Mouse (Mus musculus): ENCODE measurements at regions not wholly inside any gene's neighbourhood (a gene's known extent, or its start where the extent isn't known, plus 50 kb on each side); places are given as distances from the start of the nearest gene placed in this dataset.

DNA sequence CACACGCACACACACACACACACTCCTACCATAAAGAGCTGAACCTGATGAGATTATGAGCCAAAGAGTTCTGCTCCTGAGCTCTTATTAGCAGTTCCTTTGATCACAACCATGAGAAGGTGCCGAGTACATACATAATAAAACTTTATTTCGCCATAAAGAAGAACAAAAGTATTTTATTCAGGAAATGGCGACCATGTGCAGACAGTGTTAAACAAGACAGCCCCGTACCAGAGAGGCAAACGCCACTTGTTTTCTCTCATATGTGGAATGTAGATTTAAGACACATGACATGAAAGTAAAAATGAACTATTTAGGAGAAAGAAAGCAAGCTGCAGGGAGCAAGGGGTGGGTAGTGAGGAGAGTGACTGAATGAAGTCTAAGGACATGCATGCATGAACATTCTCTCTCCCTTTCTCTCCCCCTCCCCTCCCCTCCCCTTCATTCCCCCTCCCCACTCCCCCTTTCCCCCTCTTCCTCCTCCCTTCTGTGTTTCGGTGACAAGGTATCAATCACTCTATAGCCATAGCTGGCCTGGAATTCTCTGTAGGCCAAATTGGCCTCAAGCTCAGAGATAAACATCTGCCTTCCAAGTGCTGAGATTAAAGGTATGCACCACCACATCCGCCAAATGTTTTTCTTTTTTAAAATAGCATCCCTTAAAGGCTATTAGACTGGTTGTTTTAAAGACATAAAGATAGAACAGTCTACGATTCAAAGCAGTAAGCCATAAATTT is 266.0 kb upstream of the Map3k7 start:
- Histone ChIP-seq H3K27ac (replicated peaks; ENCODE audit: low read depth, low read length) (no peak overlapping the region), H3K4me3 (ENCODE audit: insufficient read depth, low read depth, low read length) (no peak overlapping the region), H3K4me1 (ENCODE audit: control insufficient read depth, insufficient read depth, insufficient read length, low read length) (no peaks in the 10 kb centered on the region)

DNA sequence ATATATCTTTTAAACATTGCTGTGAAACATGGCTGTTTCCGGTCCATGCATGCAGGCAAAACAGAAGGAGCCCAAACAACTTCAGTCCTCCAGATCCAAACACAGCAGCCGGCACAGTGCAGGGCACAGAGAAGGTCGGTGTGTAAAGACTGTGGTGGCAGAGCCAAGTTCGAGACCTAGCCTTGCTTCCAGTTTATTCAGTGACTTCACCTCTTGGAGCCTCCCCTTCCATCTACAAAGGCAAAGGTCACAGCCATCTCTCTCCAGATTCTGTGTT is 265.5 kb upstream of the Map3k7 start:
- no peaks in the 10 kb centered on the region for H3K4me1 ChIP-seq (ENCODE audit: control insufficient read depth, insufficient read depth, insufficient read length, low read length)
- no peak overlapping the region for H3K4me3 ChIP-seq (ENCODE audit: insufficient read depth, low read depth, low read length)
- no peak overlapping the region for H3K27ac ChIP-seq (replicated peaks; ENCODE audit: low read depth, low read length)

DNA sequence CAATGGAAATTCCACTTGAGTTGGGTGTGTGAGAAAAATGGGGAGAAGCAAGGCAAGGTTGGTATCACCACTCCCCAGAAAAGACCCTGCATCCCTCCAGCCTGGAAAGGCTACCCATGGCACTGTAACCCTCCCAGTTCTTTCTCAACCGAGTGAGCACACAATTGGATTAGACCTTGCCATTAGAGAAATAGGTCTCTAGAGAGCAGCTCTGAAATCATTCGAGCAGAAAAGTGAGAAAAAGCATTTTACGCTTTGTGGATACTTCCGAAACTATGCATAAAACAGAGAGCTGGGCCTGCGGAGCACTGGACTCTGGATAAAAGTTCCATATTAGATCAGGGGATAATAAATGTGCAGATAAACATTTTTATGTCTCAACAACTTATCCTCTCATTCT is 264.6 kb upstream of the Map3k7 start:
- Histone ChIP-seq H3K27ac (replicated peaks; ENCODE audit: low read depth, low read length) (no peak overlapping the region), H3K4me1 (ENCODE audit: control insufficient read depth, insufficient read depth, insufficient read length, low read length) (no peaks in the 10 kb centered on the region), H3K4me3 (ENCODE audit: insufficient read depth, low read depth, low read length) (no peak overlapping the region)

DNA sequence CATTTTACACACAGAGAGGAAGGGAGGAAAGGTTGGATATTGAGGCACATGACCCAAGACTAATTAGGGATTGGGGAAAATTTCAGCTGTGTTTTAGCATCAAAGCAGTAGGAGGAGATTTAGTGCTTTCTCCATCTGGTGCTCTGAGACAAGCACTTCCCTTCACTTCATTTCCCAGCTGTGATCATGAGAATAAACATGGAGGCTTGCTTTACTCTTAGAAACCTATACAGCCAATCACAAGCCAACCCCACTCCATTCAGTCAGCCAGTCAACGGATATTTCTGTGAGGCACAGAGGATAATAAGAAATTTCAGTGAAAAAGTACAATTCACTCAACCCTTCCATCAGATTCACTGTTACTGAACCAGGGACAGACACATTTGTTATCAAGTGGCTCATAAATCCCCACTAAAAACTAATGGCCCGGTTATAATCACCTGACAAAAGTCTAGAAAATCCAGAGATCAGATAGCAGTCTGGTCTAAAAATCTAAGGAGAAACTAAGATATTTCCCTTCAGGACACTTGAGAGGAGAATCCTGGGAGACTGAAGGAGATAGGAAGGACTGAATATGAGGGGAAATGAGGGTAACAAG is 249.7 kb upstream of the Map3k7 start:
- H3K4me1 ChIP-seq (ENCODE audit: control insufficient read depth, insufficient read depth, insufficient read length, low read length) = no peaks in the 10 kb centered on the region
- no peak overlapping the region for H3K4me3 ChIP-seq (ENCODE audit: insufficient read depth, low read depth, low read length)
- H3K27ac ChIP-seq (replicated peaks; ENCODE audit: low read depth, low read length) = no peak overlapping the region

DNA sequence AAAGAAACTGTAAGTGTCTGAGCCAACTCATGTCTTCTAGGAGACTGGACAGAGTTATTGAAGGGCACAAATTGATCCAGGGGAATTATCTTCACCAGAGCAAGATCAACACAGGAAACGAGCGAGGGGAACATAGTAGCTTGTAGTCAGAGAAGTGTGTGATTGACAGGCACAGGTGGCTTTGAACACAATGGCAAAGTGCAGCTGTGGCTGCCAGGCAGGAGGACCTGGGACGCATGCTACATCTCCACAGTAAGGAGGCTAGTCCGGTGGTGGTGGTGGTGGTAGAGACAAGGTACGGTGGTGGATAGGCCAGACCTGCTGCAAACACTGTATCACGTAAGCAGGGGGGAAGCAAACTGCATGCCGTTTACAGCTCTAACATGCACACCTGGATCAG is 240.4 kb upstream of the Map3k7 start:
- Histone ChIP-seq H3K27ac (replicated peaks; ENCODE audit: low read depth, low read length) (no peak overlapping the region), H3K4me3 (ENCODE audit: insufficient read depth, low read depth, low read length) (no peak overlapping the region), H3K4me1 (ENCODE audit: control insufficient read depth, insufficient read depth, insufficient read length, low read length) (no peaks in the 10 kb centered on the region)

DNA sequence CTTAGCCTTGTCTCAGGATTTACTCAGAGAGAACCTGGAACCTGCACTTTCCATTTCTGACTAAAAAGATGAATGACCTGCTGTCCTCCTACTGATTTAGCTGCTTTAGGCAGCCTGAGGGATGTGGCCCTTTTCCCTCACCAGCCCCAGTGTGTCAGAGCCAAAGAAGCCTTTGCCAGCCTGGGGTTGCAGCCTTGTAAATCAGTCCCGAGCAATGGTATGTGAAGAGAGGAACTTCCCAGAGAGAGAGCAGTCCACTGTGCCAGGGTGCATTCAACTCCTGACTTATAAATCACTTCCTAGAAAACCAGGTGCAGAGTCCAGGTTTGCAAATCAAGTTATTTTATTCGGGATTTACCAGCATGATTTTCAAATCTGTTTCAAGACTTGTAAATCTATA is 239.5 kb upstream of the Map3k7 start:
- H3K4me3 ChIP-seq (ENCODE audit: insufficient read depth, low read depth, low read length) = no peak overlapping the region
- H3K4me1 ChIP-seq (ENCODE audit: control insufficient read depth, insufficient read depth, insufficient read length, low read length) = no peaks in the 10 kb centered on the region
- no peak overlapping the region for H3K27ac ChIP-seq (replicated peaks; ENCODE audit: low read depth, low read length)

DNA sequence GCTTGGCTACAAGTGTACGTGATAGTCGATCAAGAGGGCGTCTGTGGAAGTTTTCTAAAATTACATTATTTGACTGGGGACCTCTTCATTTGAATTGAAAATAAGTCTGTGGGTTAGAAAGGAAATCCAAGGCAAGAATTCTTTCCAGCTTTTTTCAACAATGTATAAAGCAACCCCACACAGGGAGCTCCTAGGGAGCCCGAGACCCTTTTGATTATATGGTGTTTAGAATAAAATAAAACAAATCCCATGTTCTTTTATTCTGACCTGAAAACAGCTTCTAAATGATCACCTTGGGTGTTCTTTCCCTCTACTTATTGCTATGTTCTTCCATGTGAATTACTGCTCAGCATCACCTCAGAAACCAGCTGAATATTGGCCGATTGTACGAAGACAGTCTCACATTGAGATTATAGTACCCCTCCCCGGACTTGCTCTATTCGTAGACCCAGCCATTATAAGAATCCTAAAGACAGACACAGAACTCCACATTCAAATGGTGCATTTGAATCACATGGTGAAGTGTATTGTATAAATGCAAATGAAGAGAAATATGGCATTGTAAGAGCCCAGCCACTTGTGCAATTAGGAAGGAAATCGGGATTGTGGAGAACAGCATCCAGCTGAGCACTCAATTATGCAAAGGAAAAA is 236.3 kb upstream of the Map3k7 start:
- Histone ChIP-seq H3K4me3 (ENCODE audit: insufficient read depth, low read depth, low read length) (no peak overlapping the region), H3K27ac (replicated peaks; ENCODE audit: low read depth, low read length) (no peak overlapping the region), H3K4me1 (ENCODE audit: control insufficient read depth, insufficient read depth, insufficient read length, low read length) (no peaks in the 10 kb centered on the region)

DNA sequence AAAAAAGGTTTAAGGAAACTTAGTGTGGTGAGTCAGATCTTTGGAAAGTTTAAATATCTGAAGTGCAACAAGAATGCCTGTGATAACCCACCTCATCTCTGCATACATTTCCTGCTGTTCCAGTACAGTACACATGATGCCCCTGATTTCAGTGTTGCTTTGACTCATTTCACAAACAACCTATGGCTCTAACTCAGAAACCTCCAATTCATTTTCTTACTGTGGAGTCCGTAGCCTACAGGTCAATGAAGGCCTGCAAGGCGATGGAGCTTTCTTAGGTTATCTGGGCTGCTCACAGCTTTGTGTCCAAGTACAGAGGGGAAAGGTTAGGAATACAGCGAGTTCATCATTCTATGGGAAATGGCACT is 235.8 kb upstream of the Map3k7 start:
- no peak overlapping the region for H3K27ac ChIP-seq (replicated peaks; ENCODE audit: low read depth, low read length)
- H3K4me1 ChIP-seq (ENCODE audit: control insufficient read depth, insufficient read depth, insufficient read length, low read length) = no peaks in the 10 kb centered on the region
- no peak overlapping the region for H3K4me3 ChIP-seq (ENCODE audit: insufficient read depth, low read depth, low read length)

DNA sequence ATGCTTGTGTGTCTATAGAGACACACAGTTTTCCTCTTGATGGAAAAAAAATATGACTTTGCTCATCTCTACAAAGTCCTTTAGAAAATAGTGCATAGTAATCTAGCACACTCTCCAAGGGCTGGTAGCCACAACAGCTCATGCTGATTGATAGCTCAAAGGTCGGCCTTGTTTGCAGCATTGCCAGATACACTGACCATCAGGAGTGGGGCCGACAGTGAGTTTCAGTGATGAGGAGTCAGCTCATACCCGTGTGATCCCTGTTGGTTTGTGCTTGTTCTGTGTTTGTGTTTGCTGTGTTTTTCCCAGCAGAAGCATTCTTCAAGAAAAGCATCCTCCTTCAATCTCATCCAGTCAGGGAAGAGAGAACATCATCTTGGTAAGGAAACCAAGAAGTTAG is 220.1 kb upstream of the Map3k7 start:
- Histone ChIP-seq H3K4me1 (ENCODE audit: control insufficient read depth, insufficient read depth, insufficient read length, low read length) (no peaks in the 10 kb centered on the region), H3K27ac (replicated peaks; ENCODE audit: low read depth, low read length) (no peak overlapping the region), H3K4me3 (ENCODE audit: insufficient read depth, low read depth, low read length) (no peak overlapping the region)

DNA sequence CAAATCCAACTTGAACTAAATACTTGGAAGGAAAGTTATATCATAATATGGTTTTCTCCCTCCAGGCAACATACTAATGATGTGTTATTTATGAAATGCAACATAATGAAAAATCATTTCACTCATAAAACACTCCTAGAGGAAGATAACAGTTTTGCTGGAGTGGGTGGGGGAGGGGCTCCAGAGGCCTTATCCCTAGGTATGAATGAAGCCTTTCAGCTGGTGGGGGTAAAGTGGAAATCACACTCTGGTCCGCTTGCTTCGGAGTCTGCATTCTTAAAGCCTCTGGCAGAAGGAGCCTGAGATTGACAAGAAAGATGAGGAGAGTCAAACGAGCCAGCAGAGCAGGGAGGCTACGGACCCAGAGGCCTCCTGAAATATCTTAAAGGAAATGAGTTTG is 219.5 kb upstream of the Map3k7 start:
- H3K4me3 ChIP-seq (ENCODE audit: insufficient read depth, low read depth, low read length) = no peak overlapping the region
- H3K4me1 ChIP-seq (ENCODE audit: control insufficient read depth, insufficient read depth, insufficient read length, low read length) = no peaks in the 10 kb centered on the region
- no peak overlapping the region for H3K27ac ChIP-seq (replicated peaks; ENCODE audit: low read depth, low read length)

DNA sequence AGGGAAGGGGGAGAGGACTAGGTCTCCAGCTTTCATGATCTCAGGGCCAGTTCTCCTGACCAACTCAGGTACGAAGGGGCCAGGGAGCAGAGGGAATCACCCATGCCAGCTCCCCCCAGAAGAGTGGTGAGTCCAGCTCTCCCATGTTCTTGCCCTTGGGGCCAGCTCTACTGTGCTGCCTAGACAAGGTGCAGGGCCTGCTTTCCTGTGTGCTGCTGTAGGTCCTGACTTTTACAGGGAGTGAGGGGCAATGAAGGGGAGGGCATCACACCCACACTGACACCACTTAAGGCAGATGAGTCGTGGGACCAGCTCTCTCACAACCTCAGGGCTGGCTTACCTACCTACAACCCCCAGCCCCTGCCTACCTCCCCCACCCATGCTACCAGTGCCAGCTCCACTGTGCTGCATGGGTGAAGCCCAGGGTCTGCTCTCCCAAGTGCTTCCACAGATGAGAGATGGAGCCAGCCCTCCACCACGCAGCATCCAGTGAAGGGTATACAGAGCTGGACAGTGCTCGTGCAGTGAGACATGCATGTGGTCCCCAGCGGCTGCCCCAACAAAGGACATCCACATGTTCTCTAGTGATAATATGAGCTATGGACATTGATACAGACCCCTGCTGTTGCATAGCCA is 210.1 kb upstream of the Map3k7 start:
- no peaks in the 10 kb centered on the region for H3K4me1 ChIP-seq (ENCODE audit: control insufficient read depth, insufficient read depth, insufficient read length, low read length)
- H3K27ac ChIP-seq (replicated peaks; ENCODE audit: low read depth, low read length) = no peak overlapping the region
- no peak overlapping the region for H3K4me3 ChIP-seq (ENCODE audit: insufficient read depth, low read depth, low read length)

DNA sequence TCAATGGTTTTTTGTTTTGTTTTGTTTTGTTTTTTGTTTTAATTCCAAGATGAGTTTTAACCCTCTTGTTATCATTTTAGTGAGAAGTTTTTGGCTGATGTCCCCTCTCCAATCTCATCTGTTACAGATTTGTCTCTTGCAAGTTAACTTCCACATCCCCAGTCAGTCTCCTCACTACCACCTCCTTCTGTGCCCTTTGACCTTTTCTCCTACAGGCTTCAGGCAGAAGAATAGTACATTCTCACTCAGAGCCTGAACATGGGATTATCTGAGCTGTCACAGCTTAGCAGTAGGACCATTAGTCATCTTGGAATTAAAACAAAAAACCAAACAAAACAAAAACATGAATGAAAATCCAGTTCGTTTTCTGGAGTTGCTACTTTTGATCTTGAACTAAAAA is 206.8 kb upstream of the Map3k7 start:
- H3K4me1 ChIP-seq (ENCODE audit: control insufficient read depth, insufficient read depth, insufficient read length, low read length) = no peaks in the 10 kb centered on the region
- H3K27ac ChIP-seq (replicated peaks; ENCODE audit: low read depth, low read length) = no peak overlapping the region
- H3K4me3 ChIP-seq (ENCODE audit: insufficient read depth, low read depth, low read length) = no peak overlapping the region

DNA sequence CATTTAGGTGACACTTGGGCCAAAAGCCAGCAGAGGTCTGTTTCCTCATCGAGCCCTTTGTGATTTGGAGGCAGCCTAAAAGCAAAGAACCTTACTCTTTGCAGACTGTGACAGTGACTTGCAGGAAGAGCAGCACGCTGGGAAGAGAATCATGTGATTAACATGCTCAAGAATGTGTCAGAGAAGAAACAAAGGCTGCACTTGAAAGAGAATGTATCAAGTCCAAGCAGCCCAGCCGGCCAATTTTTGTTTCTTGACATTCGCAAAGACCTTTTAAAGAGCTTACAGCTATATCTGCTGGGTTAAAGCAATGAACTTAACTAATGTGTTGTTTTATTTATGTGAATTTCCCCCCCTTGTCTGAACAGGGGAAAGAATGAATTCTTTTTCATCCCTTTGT is 203.8 kb upstream of the Map3k7 start:
- Histone ChIP-seq H3K4me1 (ENCODE audit: control insufficient read depth, insufficient read depth, insufficient read length, low read length) (no peaks in the 10 kb centered on the region), H3K4me3 (ENCODE audit: insufficient read depth, low read depth, low read length) (no peak overlapping the region), H3K27ac (replicated peaks; ENCODE audit: low read depth, low read length) (no peak overlapping the region)

DNA sequence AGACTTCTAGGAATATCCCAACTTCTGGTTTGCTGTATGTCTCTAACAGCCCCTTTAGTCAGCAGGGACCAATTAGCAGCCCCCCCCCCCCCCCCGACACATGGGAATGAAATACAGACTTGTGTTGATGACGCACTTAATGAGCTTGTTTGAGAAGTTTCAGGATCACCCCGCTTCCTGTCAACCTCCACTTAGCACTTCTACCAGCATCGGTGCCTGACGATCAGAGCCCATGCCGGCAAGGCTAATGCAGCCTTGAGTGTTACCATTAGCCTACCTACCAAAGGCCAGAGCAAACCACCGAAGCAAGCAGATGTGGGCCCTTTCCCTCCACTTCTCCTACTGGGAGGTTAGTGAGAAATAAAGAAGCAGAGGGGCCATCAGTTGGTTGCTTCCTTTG is 201.7 kb upstream of the Map3k7 start:
- no peak overlapping the region for H3K4me3 ChIP-seq (ENCODE audit: insufficient read depth, low read depth, low read length)
- H3K4me1 ChIP-seq (ENCODE audit: control insufficient read depth, insufficient read depth, insufficient read length, low read length) = no peaks in the 10 kb centered on the region
- no peak overlapping the region for H3K27ac ChIP-seq (replicated peaks; ENCODE audit: low read depth, low read length)

DNA sequence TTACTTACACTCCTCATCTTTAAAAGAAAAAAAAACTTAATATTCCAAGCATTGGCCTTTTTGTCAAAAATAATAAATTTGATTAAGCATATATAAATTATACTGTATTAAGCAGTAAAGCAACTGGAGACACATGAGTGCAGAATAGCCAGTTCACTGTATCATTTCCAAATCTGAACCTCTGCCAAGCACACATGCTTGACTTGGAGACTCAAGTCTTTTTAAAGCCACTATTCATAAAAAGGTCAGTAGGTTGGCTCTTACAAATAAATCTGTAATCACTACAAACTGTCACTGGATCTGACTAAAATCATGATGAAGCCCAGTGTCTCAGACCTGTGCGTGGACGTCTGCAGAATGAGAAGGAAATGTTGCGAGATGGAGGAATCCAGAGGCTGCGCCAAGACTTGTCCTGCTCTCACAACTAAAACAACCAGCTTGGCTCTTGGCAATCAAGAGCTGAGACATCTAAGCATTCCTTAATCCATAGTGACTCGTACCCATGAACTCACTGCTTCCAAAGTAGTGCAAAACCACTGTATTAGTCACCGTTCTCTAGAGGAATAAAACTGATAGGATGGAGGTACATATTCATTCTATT is 195.8 kb upstream of the Map3k7 start:
- Histone ChIP-seq H3K4me3 (ENCODE audit: insufficient read depth, low read depth, low read length) (no peak overlapping the region), H3K4me1 (ENCODE audit: control insufficient read depth, insufficient read depth, insufficient read length, low read length) (no peaks in the 10 kb centered on the region), H3K27ac (replicated peaks; ENCODE audit: low read depth, low read length) (no peak overlapping the region)
